Mouse (Mus musculus) left cerebral cortex, postnatal 14 days (tissue): Measurements from ENCODE around the gene Ablim1. TPM values are rescaled to one million over a fixed set of nuclear protein-coding genes. Genes with fewer than 3 reads are reported as not detected.

ENCODE experiments used
- DNase-seq, 2 experiments: peaks; one replicate each; pipeline ENCODE4 v3.0.0; 2021 to 2022; ENCODE audit warnings: low spot score in 2 of 2, mixed read lengths in 1 of 2
- intact Hi-C: fragments of 180-260 bp; cut with DNase I; formaldehyde crosslinking; loops from one replicate; pipeline ENCODE4 v1.15.1; 2025
- total RNA-seq, 2 experiments: library from RNA; stranded (reverse); gene quantifications; 2 replicates each; pipeline ENCODE4 v1.2.3; 2021

Gene Ablim1
- total RNA-seq, 2 experiments from 2014 or later, result 105 to 120 TPM

GRCm38 (mm10) chr19:57239176-57239784, 75.4 kb downstream of the Ablim1 start:
- intact Hi-C loops, result loop anchor here (5.0 to 10.0 kb wide), 3 partner anchors 42 to 77 kb away; partner anchors contain the start of gene Ablim1

GRCm38 (mm10) chr19:57238461-57238860, 76.3 kb downstream of the Ablim1 start:
- intact Hi-C loops, result loop anchor here (5.0 to 10.0 kb wide), 3 partner anchors 41 to 76 kb away; partner anchors contain the start of gene Ablim1
- DNase-seq, result peak; percentile 16 to 39

More at GRCm38 (mm10) chr19:57239176-57239784, 75.4 kb downstream of the Ablim1 start:
- DNase-seq, result peak; percentile 71 to 75

DNA sequence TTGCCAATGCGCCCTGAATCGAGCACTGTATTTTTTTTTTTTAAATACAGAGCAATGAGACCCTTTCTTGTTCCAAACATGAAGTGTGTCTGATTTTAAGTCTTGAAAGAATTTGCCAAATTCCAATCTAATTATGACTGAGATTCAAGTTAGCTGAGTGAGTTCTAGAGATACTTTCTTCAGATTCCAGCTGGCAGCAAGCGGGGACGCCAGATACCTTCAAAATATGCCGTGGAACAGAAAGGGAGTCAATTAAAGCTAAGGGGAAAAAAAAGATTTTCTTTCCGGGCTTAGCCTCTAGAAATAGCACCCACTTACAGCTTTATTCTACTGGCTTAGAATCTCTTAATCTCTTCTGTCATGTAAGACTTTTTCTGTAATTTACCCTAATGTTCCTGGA, 77.2 kb downstream of the Ablim1 start:
- intact Hi-C loops, result loop anchor here (5.0 to 10.0 kb wide), 3 partner anchors 40 to 77 kb away; partner anchors contain the start of gene Ablim1
- DNase-seq, result peak in 1 of 2 experiments; percentile 35

DNA sequence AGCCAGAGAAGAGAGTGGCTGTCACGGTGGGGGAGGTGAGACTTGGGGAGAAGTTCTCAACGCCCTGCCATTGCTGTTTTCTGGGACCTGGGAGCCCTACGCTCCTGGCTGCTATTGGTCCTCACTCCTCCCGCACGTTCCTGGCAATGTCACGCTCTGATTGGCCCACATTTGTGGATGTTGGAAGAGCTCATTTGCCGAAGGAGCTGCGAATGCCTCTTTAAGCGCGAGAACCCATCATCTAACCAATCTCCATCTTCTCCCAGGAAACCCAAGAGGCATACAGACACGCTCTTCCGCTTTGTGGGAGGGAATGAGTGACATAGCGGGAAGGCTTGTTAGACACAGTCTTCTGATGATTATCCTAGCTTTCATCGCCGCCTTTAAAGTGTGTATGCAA, 78.1 kb downstream of the Ablim1 start:
- intact Hi-C loops, result loop anchor here (5.0 to 10.0 kb wide), 3 partner anchors 39 to 78 kb away; partner anchors contain the start of gene Ablim1
- peak; percentile 64 to 77 for DNase-seq

GRCm38 (mm10) chr19:57235931-57236330, 78.8 kb downstream of the Ablim1 start:
- intact Hi-C loops, result loop anchor here (5.0 to 10.0 kb wide), 3 partner anchors 39 to 79 kb away; partner anchors contain the start of gene Ablim1
- DNase-seq, result no peak

- intact Hi-C loops, result loop anchor here (10.0 kb wide), 1 partner anchor 84 kb away; the partner anchor contains the start of gene Ablim1
- DNase-seq, result no peak
Measured at GRCm38 (mm10) chr19:57230996-57231395, 83.7 kb downstream of the Ablim1 start.

- intact Hi-C loops, result no loop called here
- DNase-seq, result no peak
Measured at GRCm38 (mm10) chr19:57229161-57229560, 85.6 kb downstream of the Ablim1 start.

DNA sequence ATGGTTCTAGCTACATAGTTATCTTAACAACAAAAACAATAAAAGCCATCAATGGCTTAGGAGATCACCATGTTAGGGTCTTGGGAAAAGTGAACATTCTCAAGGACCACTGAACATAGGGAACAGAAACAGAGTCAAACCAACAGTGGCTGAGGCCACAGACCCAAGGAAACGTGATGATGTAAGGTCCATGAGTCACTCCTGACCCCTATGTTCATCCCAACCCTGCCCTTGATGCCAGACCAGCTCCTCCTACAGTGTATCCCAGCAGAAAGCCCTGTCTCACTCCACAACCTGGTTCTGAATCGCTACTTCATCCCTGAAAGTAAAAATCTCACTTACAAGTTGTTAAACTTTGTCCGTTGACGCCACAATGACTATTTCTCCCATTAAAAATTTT, 86.1 kb downstream of the Ablim1 start:
- DNase-seq, result no peak
- intact Hi-C loops, result no loop called here

GRCm38 (mm10) chr19:57224390-57224789, 90.3 kb downstream of the Ablim1 start:
- intact Hi-C loops, result no loop called here
- DNase-seq, result no peak

DNA sequence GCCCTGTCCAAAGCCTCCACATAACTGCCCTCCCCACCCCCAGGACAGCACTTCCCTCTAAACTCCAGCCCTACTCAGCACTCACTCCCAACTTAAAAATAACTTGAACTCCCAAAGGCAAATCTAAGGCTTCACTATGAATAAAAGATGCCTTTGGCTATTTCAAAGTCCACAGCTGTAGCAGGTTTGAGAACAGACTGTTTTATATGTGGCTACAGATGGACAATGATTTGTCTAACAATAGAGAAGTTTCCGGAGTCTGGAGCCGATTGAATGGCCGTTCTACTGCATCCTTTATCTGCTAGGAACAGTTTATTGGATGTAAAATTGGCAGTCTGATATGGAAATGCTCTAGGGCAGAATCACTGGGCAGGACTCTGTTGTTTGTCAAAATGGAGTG, 91.0 kb downstream of the Ablim1 start:
- intact Hi-C loops, result no loop called here
- no peak for DNase-seq

DNA sequence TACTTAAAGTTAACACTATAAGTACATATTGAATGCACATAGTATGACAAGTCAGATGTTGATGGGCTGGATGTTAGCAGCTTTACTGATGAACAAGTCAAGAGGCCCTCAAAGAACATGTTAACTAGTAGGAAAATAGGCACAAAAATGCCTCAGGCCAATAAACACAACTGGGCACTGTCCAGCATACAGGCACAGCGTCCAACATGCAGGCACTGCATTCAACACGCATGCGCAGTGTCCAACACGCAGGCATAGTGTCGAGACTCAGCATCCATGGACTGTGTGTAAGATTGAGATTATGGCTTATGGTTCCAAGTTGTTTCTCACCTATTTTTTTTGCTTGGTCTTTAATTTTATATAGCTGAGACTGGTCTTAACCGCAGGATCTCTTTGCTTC, 92.1 kb downstream of the Ablim1 start:
- intact Hi-C loops, result no loop called here
- no peak for DNase-seq

DNA sequence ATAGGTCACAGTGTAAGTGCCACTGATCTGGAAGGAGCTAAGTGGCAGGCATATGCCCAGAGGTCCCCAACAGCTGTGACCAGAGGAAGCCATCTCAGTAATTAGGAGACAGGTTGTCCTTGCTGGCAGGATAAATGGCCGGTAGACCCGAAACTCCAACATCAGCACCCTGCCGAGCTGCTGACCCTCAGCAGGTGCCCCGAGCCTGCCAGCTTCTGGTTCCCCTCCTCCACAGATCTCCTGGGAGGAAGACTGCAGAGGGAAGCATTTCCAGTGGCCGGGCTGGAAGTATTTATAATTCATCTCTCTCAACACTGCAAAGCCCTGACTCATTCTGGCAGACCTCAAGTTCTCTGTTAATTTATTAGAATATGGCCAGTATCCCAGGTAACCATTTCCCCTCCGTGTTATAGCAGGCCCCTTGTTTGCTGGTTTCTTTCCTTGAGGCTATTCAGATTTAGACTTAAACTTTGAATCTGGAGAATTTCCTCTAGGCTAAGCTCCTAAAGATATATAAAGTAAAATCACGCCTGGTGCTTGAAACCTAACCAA, 93.0 kb downstream of the Ablim1 start:
- intact Hi-C loops, result no loop called here
- DNase-seq, result no peak

- intact Hi-C loops, result no loop called here
- DNase-seq, result no peak
Measured at GRCm38 (mm10) chr19:57219758-57220157, 95.0 kb downstream of the Ablim1 start.

GRCm38 (mm10) chr19:57217161-57217560, 97.6 kb downstream of the Ablim1 start:
- no peak for DNase-seq
- intact Hi-C loops, result no loop called here

DNA sequence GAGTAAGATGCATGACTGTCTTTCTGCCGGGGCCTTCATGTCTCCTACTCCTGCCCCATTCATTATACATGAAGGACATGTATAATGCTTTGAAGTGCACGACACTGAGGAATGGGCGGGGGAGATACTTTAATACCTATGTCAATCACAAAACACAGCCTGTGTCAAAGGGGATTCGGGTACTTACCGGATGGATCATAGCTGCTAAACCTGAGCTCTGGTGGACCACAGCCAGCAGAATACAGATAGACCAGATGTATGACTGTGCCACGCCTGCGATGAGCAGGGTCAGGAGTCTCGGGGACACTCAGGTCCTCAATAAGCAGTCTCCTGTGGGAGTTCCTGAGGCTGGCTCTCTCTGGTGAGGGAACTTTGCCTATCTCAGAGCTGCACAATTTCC, 99.2 kb downstream of the Ablim1 start:
- intact Hi-C loops, result no loop called here
- DNase-seq, result no peak

DNA sequence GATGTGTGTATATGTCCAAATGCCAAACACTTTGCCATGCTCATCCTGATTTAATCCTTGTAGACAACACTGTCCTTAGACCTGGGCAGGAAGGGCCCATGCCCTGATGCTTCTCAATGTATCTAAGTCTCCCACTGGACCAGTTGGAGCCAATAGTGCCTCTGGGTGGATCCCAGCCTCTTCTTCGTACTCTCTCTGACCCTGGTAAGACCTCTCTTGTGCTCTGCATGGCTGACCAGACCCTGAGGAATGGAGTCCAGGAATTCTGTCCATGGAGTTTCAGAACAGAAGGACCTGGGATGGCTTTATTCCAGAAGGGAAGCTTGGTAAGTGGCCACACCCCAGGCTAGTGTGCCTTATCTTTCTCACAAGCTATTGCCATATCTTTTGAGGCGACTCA, 102.3 kb downstream of the Ablim1 start:
- DNase-seq, result no peak
- intact Hi-C loops, result no loop called here

DNA sequence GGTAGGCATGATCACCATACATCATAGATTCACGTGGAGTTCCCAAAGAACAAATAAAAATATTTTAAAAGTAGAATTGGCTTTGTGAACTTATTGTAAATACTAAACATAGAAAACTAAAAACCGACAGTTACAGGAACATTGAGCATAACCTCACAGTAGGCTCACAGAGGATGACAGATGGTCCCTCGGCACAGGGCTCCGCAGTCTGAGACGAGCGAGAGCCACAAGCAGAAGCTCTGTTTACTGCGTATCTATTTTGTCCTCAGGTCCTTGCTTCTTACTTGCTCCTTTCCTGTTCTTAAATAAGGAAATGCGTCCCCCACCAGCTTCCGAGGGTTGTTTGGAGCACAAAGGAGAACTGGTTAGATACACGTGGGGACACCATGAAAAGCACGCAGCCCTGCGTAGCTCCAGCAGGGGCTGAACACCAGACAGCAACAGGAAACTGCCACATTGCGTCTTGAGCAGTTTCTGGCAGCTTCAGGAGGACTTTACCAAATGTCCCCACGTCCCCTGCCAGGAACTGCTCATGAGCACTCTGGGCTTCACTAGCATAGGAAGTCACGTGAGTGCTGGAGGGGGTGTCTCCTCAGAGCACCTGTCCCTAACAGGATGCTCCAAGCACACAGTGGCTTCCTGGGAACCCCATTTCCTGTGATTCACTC, 103.1 kb downstream of the Ablim1 start:
- intact Hi-C loops, result no loop called here
- peak; percentile 50 to 67 for DNase-seq

- no peak for DNase-seq
- intact Hi-C loops, result no loop called here
Measured at GRCm38 (mm10) chr19:57210924-57211323, 103.8 kb downstream of the Ablim1 start.

DNA sequence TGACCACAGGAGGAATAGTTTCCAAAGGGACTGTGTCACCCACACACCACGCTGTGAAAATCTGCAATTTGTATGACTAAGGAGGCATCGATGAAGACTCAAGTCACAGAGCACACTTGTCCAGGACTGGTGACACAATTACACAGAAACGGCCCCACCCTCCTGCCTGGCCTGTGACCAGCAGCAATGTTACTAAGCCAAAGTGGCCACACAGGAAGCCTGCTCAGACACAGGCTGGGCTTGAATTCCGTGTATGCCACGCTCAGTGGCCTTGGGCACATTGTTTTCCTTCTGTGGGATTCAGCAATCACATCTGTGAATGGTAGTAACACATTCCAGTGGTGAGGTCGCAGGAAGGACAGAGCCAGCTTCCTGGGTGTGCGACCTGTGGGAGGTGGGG, 110.6 kb downstream of the Ablim1 start:
- intact Hi-C loops, result no loop called here
- no peak for DNase-seq

GRCm38 (mm10) chr19:57202554-57202953, 112.2 kb downstream of the Ablim1 start:
- no peak for DNase-seq
- intact Hi-C loops, result no loop called here
